Mouse (Mus musculus): ENCODE measurements around the gene Slc16a7. TPM values are rescaled to one million over a fixed set of nuclear protein-coding genes. Genes with fewer than 3 reads are reported as not detected.

The Slc16a7 gene
- total and polyA plus RNA-seq, 2 experiments from 2014 or later: 9.1 to 19.6 TPM

DNA sequence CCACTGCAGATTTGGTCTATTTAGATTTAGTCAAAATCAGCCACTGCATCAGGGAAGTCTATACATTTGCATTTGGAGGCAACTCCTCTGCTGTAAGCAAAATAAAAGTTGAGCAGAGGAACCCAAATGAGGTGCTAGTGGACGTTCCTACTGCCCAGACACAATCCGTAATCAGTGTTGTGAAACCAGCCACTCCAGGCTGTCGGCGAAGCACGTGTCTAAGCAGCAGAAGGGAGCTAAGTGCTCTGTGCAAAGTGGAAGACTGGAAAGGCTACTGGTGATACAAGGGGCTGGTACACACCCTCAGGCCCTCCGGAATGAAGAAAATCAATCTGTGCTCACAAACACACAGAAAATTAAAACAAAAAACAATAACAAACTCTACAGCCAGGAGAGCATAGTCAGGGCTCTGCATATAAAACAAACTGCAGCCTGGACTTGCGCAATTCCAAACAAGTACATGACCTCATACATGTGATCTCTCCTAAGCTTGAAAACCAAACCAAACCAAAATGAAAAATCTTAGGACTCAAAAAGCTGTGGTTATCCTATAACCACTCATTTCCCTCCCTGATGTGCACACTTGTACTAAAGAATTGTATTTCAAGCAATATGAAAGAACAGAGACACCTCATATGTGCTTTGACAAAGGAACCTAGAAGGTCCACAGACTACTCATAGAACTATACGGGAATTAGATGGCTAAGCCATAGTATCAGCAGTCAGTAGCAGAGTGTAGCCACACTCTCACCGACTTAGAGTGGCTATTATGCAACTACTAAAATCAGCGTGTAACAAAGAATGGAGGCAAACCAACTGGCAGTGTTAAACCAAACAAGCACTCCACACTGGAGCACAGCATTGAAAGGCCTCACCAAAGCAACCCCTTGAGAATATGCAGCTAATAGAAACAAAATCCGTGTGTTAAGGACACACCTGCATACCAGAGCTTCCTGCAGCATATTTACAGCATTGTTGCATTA, 67.5 kb downstream of the Slc16a7 start:
- Histone ChIP-seq H3K4me2 (ENCODE audit: low read depth, low read length, poor library complexity, severe bottlenecking) (no peak overlapping the region), H3K9me3 (ENCODE audit: low read length) (no peaks in the 10 kb centered on the region), H3K4me3 (ENCODE audit: low read depth, low read length) (no peak overlapping the region), H3K36me3 (ENCODE audit: insufficient read depth, low read length) (no peaks in the 10 kb centered on the region), H3K9ac (replicated peaks; ENCODE audit: low read length, poor library complexity, severe bottlenecking) (no peak overlapping the region), H3K4me1 (ENCODE audit: insufficient read depth, low read length) (no peaks in the 10 kb centered on the region), H3K27ac (ENCODE audit: low read depth, low read length) (no peak overlapping the region), H3K27me3 (ENCODE audit: insufficient read depth, low read length) (no peaks in the 10 kb centered on the region)
- ATAC-seq (ENCODE audit: low FRiP score) (no peak), DNase-seq (ENCODE audit: low spot score) (no peak)
- TF ChIP-seq CTCF (IDR thresholded peaks at IDR 0.05): no peak
- 82% methylated on average over 11 of the region's 11 CpGs for WGBS

DNA sequence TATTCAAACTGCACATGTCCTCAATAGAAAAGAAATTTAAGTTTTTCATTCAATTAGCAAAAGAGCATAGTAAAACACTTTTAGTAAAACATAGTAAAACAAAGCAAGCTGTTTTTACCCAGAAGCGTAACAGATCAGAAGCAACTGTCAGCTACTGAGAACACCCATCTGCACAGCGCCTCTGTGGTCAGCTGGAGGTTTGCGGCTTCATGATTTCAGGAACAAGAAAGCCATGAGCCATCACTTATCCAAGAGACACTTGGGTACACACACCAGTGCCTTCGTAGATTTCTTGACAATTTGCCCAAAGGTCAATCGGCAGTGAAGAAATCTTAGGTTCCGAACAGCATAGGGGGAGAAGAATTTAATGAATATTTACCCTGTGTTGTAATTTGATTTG, 71.9 kb downstream of the Slc16a7 start:
- Histone ChIP-seq H3K9ac (replicated peaks; ENCODE audit: low read length, poor library complexity, severe bottlenecking) (no peak overlapping the region), H3K4me1 (ENCODE audit: insufficient read depth, low read length) (no peaks in the 10 kb centered on the region), H3K4me2 (ENCODE audit: low read depth, low read length, poor library complexity, severe bottlenecking) (no peak overlapping the region), H3K36me3 (ENCODE audit: insufficient read depth, low read length) (no peaks in the 10 kb centered on the region), H3K27me3 (ENCODE audit: insufficient read depth, low read length) (no peaks in the 10 kb centered on the region), H3K4me3 (ENCODE audit: low read depth, low read length) (no peak overlapping the region), H3K9me3 (ENCODE audit: low read length) (no peaks in the 10 kb centered on the region), H3K27ac (ENCODE audit: low read depth, low read length) (no peak overlapping the region)
- WGBS: 81% methylated on average over 6 of the region's 6 CpGs
- ATAC-seq (ENCODE audit: low FRiP score): no peak
- peak; percentile 46 for DNase-seq (ENCODE audit: low spot score)
- TF ChIP-seq CTCF (IDR thresholded peaks at IDR 0.05): peak; percentile 52

DNA sequence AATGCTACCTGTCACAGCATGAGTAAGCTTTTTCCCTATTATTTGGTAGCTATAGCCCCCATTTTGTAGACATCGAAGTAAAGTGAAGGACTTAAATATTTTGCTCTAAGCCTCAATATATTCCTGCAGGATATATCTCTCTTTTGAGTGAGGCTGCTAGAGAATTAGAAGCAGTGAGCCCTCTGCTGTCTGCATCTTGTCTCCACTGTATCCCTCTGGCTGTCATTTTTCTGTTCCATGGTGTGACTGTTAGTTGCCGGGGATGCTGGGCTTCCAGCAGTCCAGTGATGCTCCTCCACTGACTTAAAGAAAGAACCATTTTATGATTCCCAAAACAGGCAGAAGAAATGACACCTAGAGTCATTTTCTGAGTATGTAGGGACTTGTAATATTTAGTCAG, 78.4 kb downstream of the Slc16a7 start:
- H3K27me3 ChIP-seq (ENCODE audit: insufficient read depth, low read length): no peaks in the 10 kb centered on the region
- ATAC-seq (ENCODE audit: low FRiP score) (no peak), DNase-seq (ENCODE audit: low spot score) (no peak)
- H3K4me3 ChIP-seq (ENCODE audit: low read depth, low read length): no peak overlapping the region
- H3K9me3 ChIP-seq (ENCODE audit: low read length): no peaks in the 10 kb centered on the region
- no peaks in the 10 kb centered on the region for H3K36me3 ChIP-seq (ENCODE audit: insufficient read depth, low read length)
- H3K4me2 ChIP-seq (ENCODE audit: low read depth, low read length, poor library complexity, severe bottlenecking): no peak overlapping the region
- H3K4me1 ChIP-seq (ENCODE audit: insufficient read depth, low read length): no peaks in the 10 kb centered on the region
- WGBS: 85% methylated on average over 2 of the region's 2 CpGs
- H3K9ac ChIP-seq (replicated peaks; ENCODE audit: low read length, poor library complexity, severe bottlenecking): no peak overlapping the region
- no peak overlapping the region for H3K27ac ChIP-seq (ENCODE audit: low read depth, low read length)
- peak; percentile 38 for TF ChIP-seq CTCF (IDR thresholded peaks at IDR 0.05)

DNA sequence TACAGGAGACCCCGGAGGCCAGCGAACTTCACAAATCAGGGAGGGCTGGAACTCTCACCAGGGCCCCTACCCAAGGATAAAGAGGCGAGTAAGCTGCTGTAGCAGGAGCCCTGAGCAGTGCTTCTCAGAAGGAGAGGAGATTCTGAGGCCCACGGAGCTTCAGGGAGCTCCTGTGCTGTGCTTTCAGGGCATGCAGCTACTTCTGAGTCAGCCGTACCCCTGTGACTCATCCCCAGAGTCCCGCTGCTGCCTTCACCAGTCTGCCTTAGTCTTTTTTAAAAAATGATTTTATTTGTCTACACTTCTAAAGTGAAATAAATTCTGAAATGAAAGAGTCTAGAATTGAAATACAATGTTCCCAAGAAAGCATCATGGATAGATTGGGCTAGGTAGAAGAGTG, 91.2 kb downstream of the Slc16a7 start:
- ATAC-seq (ENCODE audit: low FRiP score) (no peak), DNase-seq (ENCODE audit: low spot score) (no peak)
- TF ChIP-seq CTCF (IDR thresholded peaks at IDR 0.05): no peak
- Histone ChIP-seq H3K4me1 (ENCODE audit: insufficient read depth, low read length) (no peaks in the 10 kb centered on the region), H3K4me3 (ENCODE audit: low read depth, low read length) (no peak overlapping the region), H3K27ac (ENCODE audit: low read depth, low read length) (no peak overlapping the region), H3K27me3 (ENCODE audit: insufficient read depth, low read length) (no peaks in the 10 kb centered on the region), H3K9ac (replicated peaks; ENCODE audit: low read length, poor library complexity, severe bottlenecking) (no peak overlapping the region), H3K9me3 (ENCODE audit: low read length) (no peaks in the 10 kb centered on the region), H3K36me3 (ENCODE audit: insufficient read depth, low read length) (no peaks in the 10 kb centered on the region), H3K4me2 (ENCODE audit: low read depth, low read length, poor library complexity, severe bottlenecking) (no peak overlapping the region)
- WGBS: 70% methylated on average over 6 of the region's 6 CpGs

DNA sequence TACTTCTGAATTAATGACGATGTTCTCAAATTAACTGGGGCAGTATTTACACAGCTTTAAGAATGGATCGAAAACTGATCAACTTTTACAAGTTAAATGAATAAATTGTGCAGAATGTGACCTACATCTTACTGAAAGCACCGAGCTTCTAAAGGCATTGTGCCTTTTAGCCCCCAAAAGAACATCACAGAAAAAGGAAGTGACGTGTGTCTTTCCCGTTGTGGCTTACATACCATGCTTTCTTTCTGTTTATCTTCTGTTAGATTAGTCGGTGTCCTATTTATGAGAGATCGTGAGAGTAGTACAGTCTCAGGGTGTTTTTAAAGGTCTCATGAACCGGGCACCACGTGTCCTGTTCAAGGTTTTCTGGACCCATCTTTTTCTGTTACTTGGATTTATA, 98.9 kb downstream of the Slc16a7 start:
- DNase-seq (ENCODE audit: low spot score) (no peak), ATAC-seq (ENCODE audit: low FRiP score) (no peak)
- H3K9ac ChIP-seq (replicated peaks; ENCODE audit: low read length, poor library complexity, severe bottlenecking): no peak overlapping the region
- H3K9me3 ChIP-seq (ENCODE audit: low read length): no peaks in the 10 kb centered on the region
- no peak overlapping the region for H3K27ac ChIP-seq (ENCODE audit: low read depth, low read length)
- no peak overlapping the region for H3K4me3 ChIP-seq (ENCODE audit: low read depth, low read length)
- TF ChIP-seq CTCF (IDR thresholded peaks at IDR 0.05): no peak
- H3K36me3 ChIP-seq (ENCODE audit: insufficient read depth, low read length): no peaks in the 10 kb centered on the region
- H3K4me1 ChIP-seq (ENCODE audit: insufficient read depth, low read length): no peaks in the 10 kb centered on the region
- H3K4me2 ChIP-seq (ENCODE audit: low read depth, low read length, poor library complexity, severe bottlenecking): no peak overlapping the region
- WGBS: 86% methylated on average over 9 of the region's 9 CpGs
- H3K27me3 ChIP-seq (ENCODE audit: insufficient read depth, low read length): no peaks in the 10 kb centered on the region

DNA sequence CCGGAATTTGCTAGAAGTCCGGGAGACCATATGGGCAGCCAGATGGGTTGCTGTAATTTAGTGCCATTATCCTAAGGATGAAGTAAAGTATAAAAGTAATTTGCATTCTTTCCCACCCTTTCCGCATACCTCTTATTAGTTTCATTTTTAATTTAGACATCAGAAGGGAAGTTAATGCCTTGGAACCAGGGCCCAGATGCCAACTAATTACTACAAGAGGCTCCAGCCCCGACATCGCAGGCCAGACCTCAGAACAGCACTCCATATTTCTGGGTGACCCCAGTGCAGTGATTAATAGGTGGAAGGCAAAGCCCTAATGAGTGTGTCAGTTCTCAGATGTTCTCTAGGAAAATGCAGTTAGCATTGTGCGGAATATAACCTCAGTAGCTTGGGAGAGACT, 100.7 kb downstream of the Slc16a7 start:
- H3K27me3 ChIP-seq (ENCODE audit: insufficient read depth, low read length): no peaks in the 10 kb centered on the region
- H3K4me3 ChIP-seq (ENCODE audit: low read depth, low read length): no peak overlapping the region
- H3K9ac ChIP-seq (replicated peaks; ENCODE audit: low read length, poor library complexity, severe bottlenecking): no peak overlapping the region
- H3K36me3 ChIP-seq (ENCODE audit: insufficient read depth, low read length): 0 out of 2 replicates have a peak, but pooled peaks cover 2% of the 10 kb centered on the region
- ATAC-seq (ENCODE audit: low FRiP score): no peak
- H3K27ac ChIP-seq (ENCODE audit: low read depth, low read length): no peak overlapping the region
- TF ChIP-seq CTCF (IDR thresholded peaks at IDR 0.05): no peak
- 84% methylated on average over 6 of the region's 6 CpGs for WGBS
- no peaks in the 10 kb centered on the region for H3K9me3 ChIP-seq (ENCODE audit: low read length)
- H3K4me2 ChIP-seq (ENCODE audit: low read depth, low read length, poor library complexity, severe bottlenecking): no peak overlapping the region
- peak; percentile 10 for DNase-seq (ENCODE audit: low spot score)
- no peaks in the 10 kb centered on the region for H3K4me1 ChIP-seq (ENCODE audit: insufficient read depth, low read length)
